In genomic region chr17:4516141-4516540, GRCm38 (mm10) we compare ENCODE assay signal across 11 mouse cellular contexts.
DNase-seq lines count a peak whose midpoint lies in the region; ATAC-seq and TF ChIP-seq lines count a peak whose summit lies in the region.
"Had no signal": no experiment of that assay in that cellular context is flagged by ENCODE, and none has a peak within 500 bp of the region (broad histone marks: within the 10 kb centered on the region; RNA-seq: fewer than 3 reads in every experiment).

No protein-coding gene starts in this region.

- H3K9me3 ChIP-seq in hindbrain, postnatal 0 days (ENCODE audit: low read length) = no peaks in the 10 kb centered on the region
- H3K9me3 ChIP-seq in hindbrain, embryonic 12.5 days (replicated peaks) = no peaks in the 10 kb centered on the region
- H3K9me3 ChIP-seq: heart, embryonic 15.5 days; liver, embryonic 13.5 days had no signal

- no peak overlapping the region for H3K9ac ChIP-seq in hindbrain, postnatal 0 days (replicated peaks; ENCODE audit: low read length)
- no peak overlapping the region for H3K9ac ChIP-seq in hindbrain, embryonic 12.5 days
- H3K9ac ChIP-seq: heart, embryonic 15.5 days; liver, embryonic 13.5 days had no signal

- no peak for DNase-seq in hindbrain, postnatal 0 days (ENCODE audit: low spot score)
- peak; percentile 32 to 48 for DNase-seq in frontal cortex, postnatal 14 days (ENCODE audit: low spot score in 2 of 2)
- DNase-seq in layer of hippocampus, postnatal 14 days (ENCODE audit: low spot score in 2 of 2) = peak; percentile 37 to 59
- peak; percentile 52 for DNase-seq in right cerebral cortex, postnatal 25 days
- DNase-seq in thymus, adult 18-20 months = no peak
- no peak for DNase-seq in B cell, adult 2 months
- DNase-seq: liver, embryonic 13.5 days; lung, postnatal 14 days; thymus, postnatal 25 days had no signal

- no peaks in the 10 kb centered on the region for H3K27me3 ChIP-seq in hindbrain, postnatal 0 days (ENCODE audit: insufficient read depth, low read length)
- H3K27me3 ChIP-seq in hindbrain, embryonic 12.5 days = no peaks in the 10 kb centered on the region
- H3K27me3 ChIP-seq: heart, embryonic 15.5 days; liver, embryonic 13.5 days had no signal

- H3K4me2 ChIP-seq in hindbrain, postnatal 0 days (ENCODE audit: low read depth, low read length) = no peak overlapping the region
- no peak overlapping the region for H3K4me2 ChIP-seq in hindbrain, embryonic 12.5 days (replicated peaks)
- H3K4me2 ChIP-seq: heart, embryonic 15.5 days; liver, embryonic 13.5 days had no signal

- no peak for TF ChIP-seq CTCF in hindbrain, postnatal 0 days (IDR thresholded peaks at IDR 0.05; ENCODE audit: low read depth)

- no peak overlapping the region for H3K4me3 ChIP-seq in hindbrain, postnatal 0 days (ENCODE audit: low read length)
- H3K4me3 ChIP-seq in hindbrain, embryonic 12.5 days = no peak overlapping the region
- H3K4me3 ChIP-seq: heart, embryonic 15.5 days; liver, embryonic 13.5 days had no signal

- H3K27ac ChIP-seq in hindbrain, postnatal 0 days = peak overlapping the region; percentile 32; the same call in 1 of the 2 replicates
- H3K27ac ChIP-seq in hindbrain, embryonic 12.5 days = no peak overlapping the region
- H3K27ac ChIP-seq: heart, embryonic 15.5 days; liver, embryonic 13.5 days had no signal

- 68% methylated on average over 7 of the region's 7 CpGs for WGBS in hindbrain, postnatal 0 days
- WGBS in hindbrain, embryonic 12.5 days = 80% methylated on average over 7 of the region's 7 CpGs

- ATAC-seq in hindbrain, postnatal 0 days = no peak
- ATAC-seq in hindbrain, embryonic 12.5 days (ENCODE audit: low FRiP score) = no peak

- peaks cover 5% of the 10 kb centered on the region; the same call in 1 of the 2 replicates for H3K4me1 ChIP-seq in hindbrain, postnatal 0 days (ENCODE audit: insufficient read depth, low read length)
- H3K4me1 ChIP-seq in hindbrain, embryonic 12.5 days = no peaks in the 10 kb centered on the region
- H3K4me1 ChIP-seq: heart, embryonic 15.5 days; liver, embryonic 13.5 days had no signal

- no peaks in the 10 kb centered on the region for H3K36me3 ChIP-seq in hindbrain, postnatal 0 days (ENCODE audit: insufficient read depth, low read length)
- no peaks in the 10 kb centered on the region for H3K36me3 ChIP-seq in hindbrain, embryonic 12.5 days
- H3K36me3 ChIP-seq: heart, embryonic 15.5 days; liver, embryonic 13.5 days had no signal

Comparison
In these comparisons a context has a peak if more than half of its experiments do, and no peak if none do; other contexts are left out.
1. DNase-seq: peak in frontal cortex, postnatal 14 days (2 of 2), layer of hippocampus, postnatal 14 days (2 of 2) and right cerebral cortex, postnatal 25 days (single experiment); none in hindbrain, postnatal 0 days (single experiment), thymus, adult 18-20 months (0 of 2) and B cell, adult 2 months (0 of 2).